22 mouse cellular contexts compared by ENCODE assay signal in the genomic region with DNA sequence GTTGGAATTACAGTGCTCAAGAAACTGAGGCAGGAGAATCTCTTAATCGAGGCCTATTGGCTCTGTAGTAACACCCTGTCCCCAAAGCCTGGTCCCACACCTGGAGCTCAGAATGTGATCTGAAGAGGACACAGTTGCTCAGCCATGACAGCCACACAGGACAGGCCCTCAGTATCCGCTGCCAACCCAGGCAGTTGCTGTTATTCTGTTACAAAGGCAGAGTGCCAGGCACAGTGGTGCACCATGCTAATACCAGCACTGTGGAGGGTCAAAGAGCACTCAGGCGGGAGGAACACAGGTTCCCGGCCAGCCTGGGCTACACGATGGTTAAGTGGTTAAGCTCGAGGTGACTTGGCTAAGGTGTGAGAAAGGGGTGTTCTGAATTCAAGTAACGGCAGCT. TPM values are rescaled to one million over a fixed set of nuclear protein-coding genes. Genes with fewer than 3 reads are reported as not detected.
DNase-seq lines count a peak whose midpoint lies in the region; ATAC-seq and TF ChIP-seq lines count a peak whose summit lies in the region.
"Had no signal": no experiment of that assay in that cellular context is flagged by ENCODE, and none has a peak within 500 bp of the region (broad histone marks: within the 10 kb centered on the region; RNA-seq: fewer than 3 reads in every experiment).

No protein-coding gene starts in this region.

- peaks cover 3% of the 10 kb centered on the region; the same call in 1 of the 2 replicates for H3K4me1 ChIP-seq in heart, embryonic 10.5 days
- no peaks in the 10 kb centered on the region for H3K4me1 ChIP-seq in kidney, adult 2 months (ENCODE audit: control insufficient read depth, insufficient read depth, low read length)
- H3K4me1 ChIP-seq: embryonic facial prominence, embryonic 15.5 days; heart, embryonic 13.5 days had no signal

- no peak for ATAC-seq in cerebellum, adult (ENCODE audit: insufficient number of reproducible peaks, low FRiP score, low TSS enrichment)
- ATAC-seq: CD4-positive, CD25-positive, alpha-beta regulatory T cell, adult 4 months; forebrain, embryonic 14.5 days had no signal

- no peaks in the 10 kb centered on the region for H3K27me3 ChIP-seq in heart, embryonic 10.5 days (ENCODE audit: insufficient read depth, poor library complexity, severe bottlenecking)
- no peaks in the 10 kb centered on the region for H3K27me3 ChIP-seq in kidney, adult 2 months (replicated peaks; ENCODE audit: control insufficient read depth, insufficient read depth, low read length)
- H3K27me3 ChIP-seq: embryonic facial prominence, embryonic 15.5 days; heart, embryonic 13.5 days; hindbrain, embryonic 13.5 days had no signal

- intact Hi-C loops in heart, postnatal 36 days (cut with DNase I) = no loop called here
- intact Hi-C loops in left cerebral cortex, postnatal 4 days (cut with DNase I) = loop anchor here (5.0 kb wide), 1 partner anchor 437 kb away; a partner anchor contains a TSS

- no peak for TF ChIP-seq POLR2A in kidney, adult 2 months (IDR thresholded peaks at IDR 0.05; ENCODE audit: low read depth, low read length)

- peak; percentile 75 to 83 for DNase-seq in cerebellum, postnatal 10 days
- no peak for DNase-seq in heart, embryonic 10.5 days (ENCODE audit: low spot score)
- DNase-seq in heart, postnatal 36 days = no peak
- peak; percentile 79 for DNase-seq in kidney, adult 2 months
- no peak for DNase-seq in kidney, postnatal 14 days
- DNase-seq in left cerebral cortex, postnatal 4 days = peak; percentile 60
- DNase-seq in left cerebral cortex, adult 18-20 months (ENCODE audit: low spot score in 2 of 2) = no peak
- DNase-seq: B cell, adult 2 months; cerebellum, adult 11-12 months; cerebellum, adult 9-11 months; embryo, embryonic 11 days; gastrocnemius, postnatal 14 days; heart, postnatal 4 days had no signal

- 80% methylated on average over 7 of the region's 7 CpGs for WGBS in heart, embryonic 10.5 days
- WGBS in kidney, adult 2 months = 54% methylated on average over 7 of the region's 7 CpGs

- H3K36me3 ChIP-seq in heart, embryonic 10.5 days = peaks cover 9% of the 10 kb centered on the region
- H3K36me3 ChIP-seq in kidney, adult 2 months (ENCODE audit: control insufficient read depth, insufficient read depth, low read length) = no peaks in the 10 kb centered on the region

- no peak for TF ChIP-seq CTCF in kidney, adult 2 months (conservative IDR thresholded peaks at IDR 0.05; ENCODE audit: insufficient read depth, insufficient read length, low read depth, low read length)

- no peak overlapping the region for H3K4me3 ChIP-seq in heart, embryonic 10.5 days
- no peak overlapping the region for H3K4me3 ChIP-seq in kidney, adult 2 months (ENCODE audit: insufficient read depth, low read depth, low read length)
- H3K4me3 ChIP-seq: embryonic facial prominence, embryonic 15.5 days; erythroblast, embryonic 14.5 days; forebrain, embryonic 10.5 days; heart, embryonic 13.5 days; hindbrain, embryonic 13.5 days had no signal

- H3K27ac ChIP-seq in heart, embryonic 10.5 days = 0 out of 2 replicates have a peak overlapping the region, but pooled peaks have one; percentile 6
- H3K27ac ChIP-seq in kidney, adult 2 months (ENCODE audit: insufficient read depth, low read depth, low read length) = no peak overlapping the region
- H3K27ac ChIP-seq: embryonic facial prominence, embryonic 15.5 days; heart, embryonic 13.5 days had no signal

- H3K9me3 ChIP-seq in heart, embryonic 10.5 days = no peaks in the 10 kb centered on the region
- H3K9me3 ChIP-seq: embryonic facial prominence, embryonic 15.5 days; forebrain, embryonic 10.5 days; G1E; heart, embryonic 13.5 days; hindbrain, embryonic 13.5 days had no signal

RNA-seq across cellular contexts. Expression of a gene that starts 14.1 kb away (rescaled TPM):
- 28.5 and 34.5 TPM in 2 replicates for polyA plus RNA-seq in heart, embryonic 10.5 days (2016; fragmentation: Nextera tagmentation; extraction: Ambion mirVana)
- 10 to 100 TPM; 16.2 to 18.3 TPM for total RNA-seq in heart, postnatal 36 days (2021)
- 16.9 and 18.7 TPM in 2 replicates for polyA plus RNA-seq in kidney, adult 2 months (2012; rRNA removed)
- total RNA-seq in left cerebral cortex, postnatal 4 days (2021) = 10 to 100 TPM; 26.8 to 28.8 TPM
- total RNA-seq in left cerebral cortex, adult 18-20 months (2021) = 10 to 100 TPM; 20.2 to 20.5 TPM

RNA-seq across cellular contexts. Expression of a gene that starts 14.3 kb away (rescaled TPM):
- 34.1 and 45.1 TPM in 2 replicates for polyA plus RNA-seq in heart, embryonic 10.5 days (2016; fragmentation: Nextera tagmentation; extraction: Ambion mirVana)
- total RNA-seq in heart, postnatal 36 days (2021) = 10 to 100 TPM in 1 of 2 experiments, 1 to 10 TPM in 1; 9.3 to 12.2 TPM
- 25.2 and 27.0 TPM in 2 replicates for polyA plus RNA-seq in kidney, adult 2 months (2012; rRNA removed)
- total RNA-seq in left cerebral cortex, postnatal 4 days (2021) = 10 to 100 TPM; 72.5 to 75.3 TPM
- 10 to 100 TPM; 26.9 to 30.9 TPM for total RNA-seq in left cerebral cortex, adult 18-20 months (2021)

RNA-seq across cellular contexts. Expression of a gene that starts 49.4 kb away (rescaled TPM):
- 47.9 and 59.0 TPM in 2 replicates for polyA plus RNA-seq in heart, embryonic 10.5 days (2016; fragmentation: Nextera tagmentation; extraction: Ambion mirVana)
- 10 to 100 TPM; 82.8 to 96.4 TPM for total RNA-seq in heart, postnatal 36 days (2021)
- polyA plus RNA-seq in kidney, adult 2 months (2012; rRNA removed) = 70.9 and 81.9 TPM in 2 replicates
- 10 to 100 TPM; 67.7 to 68.4 TPM for total RNA-seq in left cerebral cortex, postnatal 4 days (2021)
- 10 to 100 TPM; 86.2 to 93.3 TPM for total RNA-seq in left cerebral cortex, adult 18-20 months (2021)

RNA-seq across cellular contexts. Expression of a gene that starts 49.5 kb away (rescaled TPM):
- polyA plus RNA-seq in heart, embryonic 10.5 days (2016; fragmentation: Nextera tagmentation; extraction: Ambion mirVana) = 105 and 113 TPM in 2 replicates
- total RNA-seq in heart, postnatal 36 days (2021) = 10 to 100 TPM; 49.4 to 51.4 TPM
- polyA plus RNA-seq in kidney, adult 2 months (2012; rRNA removed) = 63.5 and 63.8 TPM in 2 replicates
- total RNA-seq in left cerebral cortex, postnatal 4 days (2021) = 10 to 100 TPM; 61.6 to 63.0 TPM
- total RNA-seq in left cerebral cortex, adult 18-20 months (2021) = 10 to 100 TPM; 64.6 to 68.6 TPM

Comparison
In these comparisons a context has a peak if more than half of its experiments do, and no peak if none do; other contexts are left out.
1. DNase-seq: peak in cerebellum, postnatal 10 days (2 of 2), kidney, adult 2 months (single experiment) and left cerebral cortex, postnatal 4 days (single experiment); none in heart, embryonic 10.5 days (single experiment), heart, postnatal 36 days (0 of 2), kidney, postnatal 14 days (single experiment) and left cerebral cortex, adult 18-20 months (0 of 2).